Mouse (Mus musculus) small intestine, adult 2 months (tissue): ENCODE measurements around the gene Tdrd9. TPM values are rescaled to one million over a fixed set of nuclear protein-coding genes. Genes with fewer than 3 reads are reported as not detected.

Source experiments
- H3K27ac ChIP-seq: fragments of 200-500 bp; 2 replicates; pipeline ENCODE4 v1.5.1; 2012; ENCODE audit warnings: low read depth, low read length, control low read depth, inconsistent platforms; ENCODE audit not compliant: insufficient read depth
- H3K27me3 ChIP-seq: fragments of 200-500 bp; 2 replicates; pipeline ENCODE4 v1.6.1; 2012; ENCODE audit warnings: mild to moderate bottlenecking, moderate library complexity, low read length, inconsistent platforms; ENCODE audit not compliant: control insufficient read depth, insufficient read depth
- H3K36me3 ChIP-seq: fragments of 200-500 bp; 2 replicates; pipeline ENCODE4 v1.6.1; 2012; ENCODE audit warnings: mild to moderate bottlenecking, low read length, control low read depth, inconsistent platforms; ENCODE audit not compliant: control insufficient read depth, insufficient read depth
- H3K4me1 ChIP-seq: fragments of 200-500 bp; 2 replicates; pipeline ENCODE4 v1.6.1; 2012; ENCODE audit warnings: low read length, inconsistent platforms, mixed read lengths; ENCODE audit not compliant: control insufficient read depth, insufficient read depth, insufficient read length
- H3K4me3 ChIP-seq: fragments of 200-500 bp; 2 replicates; pipeline ENCODE4 v1.5.1; 2012; ENCODE audit warnings: low read depth, mild to moderate bottlenecking, control low read depth, inconsistent platforms, low read length, moderate library complexity
- CTCF ChIP-seq: fragments of 200-500 bp; IDR thresholded peaks from 2 replicates; pipeline ENCODE4 v1.5.1; 2012; ENCODE audit warnings: low read depth, mild to moderate bottlenecking, control low read depth, inconsistent platforms, low read length, moderate library complexity, mixed read lengths; ENCODE audit not compliant: insufficient replicate concordance, insufficient read length; ENCODE audit errors: extremely low read depth
- POLR2A ChIP-seq: fragments of 200-500 bp; IDR thresholded peaks from 2 replicates; pipeline ENCODE4 v1.6.1; 2012; ENCODE audit warnings: low read depth, mild to moderate bottlenecking, control low read depth, inconsistent platforms, low read length, moderate library complexity
- WGBS: fragments of 180-500 bp; shearing (Covaris S2); methylation state at CpG from one replicate; pipeline ENCODE4 v1.1.7; 2018; 5-methylcytosine and 5-hydroxymethylcytosine counted together
- polyA plus RNA-seq: library from polyadenylated mRNA; depleted of rRNA; stranded (reverse); fragments of >200 nt; gene quantifications from 2 replicates; pipeline ENCODE4 v1.2.3, GENCODE M21; 2012

The Tdrd9 gene
- polyA plus RNA-seq, 1 experiment = 0.04 TPM

GRCm38 (mm10) chr12:111970085-111970484, 1.3 kb upstream of the Tdrd9 start:
- TF ChIP-seq POLR2A = no peak
- no peak for TF ChIP-seq CTCF
- Histone ChIP-seq H3K27ac (no peak overlapping the region), H3K4me3 (no peak overlapping the region), H3K27me3 (no peaks in the 10 kb centered on the region), H3K4me1 (peaks cover 5% of the 10 kb centered on the region; the same call in 1 of the 2 replicates), H3K36me3 (no peaks in the 10 kb centered on the region)
- WGBS = 55% methylated on average over 4 of the region's 4 CpGs

- TF ChIP-seq CTCF (no peak), POLR2A (no peak)
- Histone ChIP-seq H3K27me3 (no peaks in the 10 kb centered on the region), H3K36me3 (no peaks in the 10 kb centered on the region), H3K4me3 (no peak overlapping the region), H3K27ac (no peak overlapping the region), H3K4me1 (no peaks in the 10 kb centered on the region)
- WGBS = 89% methylated on average over 10 of the region's 10 CpGs
Observed at GRCm38 (mm10) chr12:111972504-111972903, 1.1 kb downstream of the Tdrd9 start.

DNA sequence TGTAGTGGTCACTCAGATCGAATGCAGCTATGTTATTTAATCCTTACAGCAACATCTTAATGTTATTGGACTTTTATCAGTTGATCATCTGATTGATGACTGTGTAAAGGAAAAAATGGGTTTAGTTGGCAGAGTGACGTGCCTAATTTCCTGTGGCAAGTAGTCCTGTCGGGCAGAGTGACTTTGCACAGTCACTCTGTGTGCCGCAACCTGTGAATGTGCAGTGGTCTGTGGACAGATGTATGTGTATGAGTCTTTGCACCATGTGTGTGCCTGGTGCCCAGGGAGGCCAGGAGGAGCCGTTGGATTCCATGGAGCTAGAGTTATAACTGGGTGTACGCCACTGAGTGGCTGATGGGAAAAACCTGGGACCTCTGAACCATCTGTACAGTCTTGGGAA, 3.2 kb downstream of the Tdrd9 start:
- H3K4me1 ChIP-seq = no peaks in the 10 kb centered on the region
- TF ChIP-seq CTCF (no peak), POLR2A (no peak)
- no peak overlapping the region for H3K27ac ChIP-seq
- H3K4me3 ChIP-seq = no peak overlapping the region
- no peaks in the 10 kb centered on the region for H3K36me3 ChIP-seq
- WGBS = 60% methylated on average over 6 of the region's 6 CpGs
- no peaks in the 10 kb centered on the region for H3K27me3 ChIP-seq

GRCm38 (mm10) chr12:111977138-111977537, 5.8 kb downstream of the Tdrd9 start:
- Histone ChIP-seq H3K4me3 (no peak overlapping the region), H3K4me1 (no peaks in the 10 kb centered on the region), H3K27ac (no peak overlapping the region), H3K27me3 (no peaks in the 10 kb centered on the region), H3K36me3 (no peaks in the 10 kb centered on the region)
- WGBS = 50% methylated on average over 6 of the region's 6 CpGs
- no peak for TF ChIP-seq POLR2A
- no peak for TF ChIP-seq CTCF

DNA sequence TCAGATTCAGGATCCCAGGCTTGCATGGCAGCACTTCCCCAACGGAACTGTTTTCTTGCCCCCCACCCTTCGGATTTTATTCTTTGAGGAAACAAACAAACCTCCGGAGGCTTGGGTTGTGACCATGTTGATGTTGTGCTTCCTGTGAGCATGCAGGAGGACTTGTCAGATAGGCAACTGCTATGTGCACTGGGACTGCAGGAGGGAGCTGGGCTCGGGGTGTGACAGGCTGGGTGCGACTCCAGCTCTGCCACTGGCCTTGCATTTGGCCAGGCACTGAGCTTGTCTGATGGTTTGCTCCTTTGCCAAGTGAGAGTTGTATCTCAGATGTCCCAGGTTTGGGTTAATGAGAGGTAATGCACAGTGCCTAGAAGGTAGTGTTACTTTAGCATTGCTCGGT, 6.9 kb downstream of the Tdrd9 start:
- 60% methylated on average over 6 of the region's 6 CpGs for WGBS
- Histone ChIP-seq H3K27ac (no peak overlapping the region), H3K4me3 (no peak overlapping the region), H3K27me3 (no peaks in the 10 kb centered on the region), H3K36me3 (no peaks in the 10 kb centered on the region), H3K4me1 (no peaks in the 10 kb centered on the region)
- no peak for TF ChIP-seq POLR2A
- TF ChIP-seq CTCF = no peak

- H3K27me3 ChIP-seq = no peaks in the 10 kb centered on the region
- H3K27ac ChIP-seq = no peak within 1 kb of the TSS
- no peak within 1 kb of the TSS for H3K4me3 ChIP-seq
- no peak for TF ChIP-seq CTCF
- TF ChIP-seq POLR2A = no peak
- no peaks in the 10 kb centered on the region for H3K4me1 ChIP-seq
- H3K36me3 ChIP-seq = no peaks in the 10 kb centered on the region
- WGBS = 68% methylated on average over 6 of the region's 6 CpGs
Observed at GRCm38 (mm10) chr12:111980887-111981367, 9.6 kb downstream of the Tdrd9 start, which contains the start of gene Rd3l. TSS of gene Rd3l (minus strand) at chr12:111981317.

- Histone ChIP-seq H3K36me3 (no peaks in the 10 kb centered on the region), H3K4me1 (no peaks in the 10 kb centered on the region)
- WGBS = 78% methylated on average over 8 of the region's 8 CpGs
Observed at GRCm38 (mm10) chr12:111981831-111982230, 10.5 kb downstream of the Tdrd9 start.

DNA sequence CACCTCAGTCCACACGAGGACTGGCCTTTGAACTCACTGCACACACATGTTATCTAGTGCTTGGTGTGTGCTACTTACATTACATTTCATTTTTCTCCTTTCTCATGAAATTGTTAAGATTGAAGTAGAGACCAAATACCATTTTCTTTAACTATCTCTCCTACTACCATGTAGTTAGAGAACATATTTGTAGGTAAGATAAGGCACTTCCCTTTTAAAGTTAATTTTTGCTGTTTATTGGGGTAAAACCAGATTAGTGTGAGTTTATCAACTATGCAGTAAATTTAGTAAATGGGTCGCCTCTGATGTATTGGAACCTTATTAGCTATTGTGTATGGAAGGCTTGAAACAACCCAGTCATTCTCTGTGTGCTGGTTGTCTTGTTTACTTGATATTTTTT, 11.8 kb downstream of the Tdrd9 start:
- TF ChIP-seq CTCF = no peak
- no peak for TF ChIP-seq POLR2A
- 26% methylated on average over 2 of the region's 2 CpGs for WGBS
- Histone ChIP-seq H3K4me1 (no peaks in the 10 kb centered on the region), H3K36me3 (no peaks in the 10 kb centered on the region), H3K4me3 (no peak overlapping the region), H3K27me3 (no peaks in the 10 kb centered on the region), H3K27ac (no peak overlapping the region)

More at GRCm38 (mm10) chr12:111981831-111982230, 10.5 kb downstream of the Tdrd9 start:
- Histone ChIP-seq H3K27me3 (no peaks in the 10 kb centered on the region), H3K4me3 (no peak overlapping the region), H3K27ac (no peak overlapping the region)
- TF ChIP-seq CTCF (no peak), POLR2A (no peak)
